Mouse (Mus musculus): ENCODE measurements around the gene Olfr159. TPM values are rescaled to one million over a fixed set of nuclear protein-coding genes. Genes with fewer than 3 reads are reported as not detected.
A peak's percentile ranks its signal among the peaks of the same experiment; 100 is the strongest.

Olfr159 gene
- polyA plus RNA-seq, 1 experiment from 2014 or later, result not detected

DNA sequence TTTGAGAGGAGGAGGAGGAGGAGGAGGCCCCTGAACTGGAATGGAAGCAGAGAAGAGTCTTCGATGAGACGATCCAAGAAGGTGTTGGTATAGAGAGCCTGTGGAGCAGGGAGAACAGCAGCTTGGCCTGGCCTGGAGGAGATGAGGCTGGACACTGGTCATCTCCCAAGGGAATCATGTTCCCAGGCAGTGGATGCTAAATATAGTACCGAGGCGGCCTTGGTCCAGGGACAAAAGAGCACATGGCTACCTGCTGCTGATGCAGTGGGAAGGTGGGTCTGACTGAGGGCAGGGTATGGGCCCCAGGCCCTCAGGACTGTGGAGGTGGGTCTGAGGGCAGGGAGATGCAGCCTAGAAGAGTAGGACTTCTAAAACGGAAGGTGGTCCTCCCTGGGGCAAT is 37.6 kb downstream of the Olfr159 start:
- no peak overlapping the region for H3K4me2 ChIP-seq (replicated peaks; ENCODE audit: low read depth, low read length)
- H3K4me3 ChIP-seq (ENCODE audit: low read length), result no peak overlapping the region
- no peaks in the 10 kb centered on the region for H3K9me3 ChIP-seq (ENCODE audit: control insufficient read depth, low read length)
- WGBS, result 77% methylated on average over 5 of the region's 5 CpGs
- no peak overlapping the region for H3K27ac ChIP-seq (ENCODE audit: low read depth, low read length)
- 0 out of 2 replicates have a peak, but pooled peaks cover 7% of the 10 kb centered on the region for H3K4me1 ChIP-seq (ENCODE audit: control insufficient read depth, insufficient read depth, low read length)
- no peak for ATAC-seq (ENCODE audit: low FRiP score, low TSS enrichment)
- H3K9ac ChIP-seq (ENCODE audit: low read depth, low read length), result no peak overlapping the region
- H3K36me3 ChIP-seq (ENCODE audit: control insufficient read depth, insufficient read depth, low read length), result no peaks in the 10 kb centered on the region
- no peaks in the 10 kb centered on the region for H3K27me3 ChIP-seq (ENCODE audit: control insufficient read depth, insufficient read depth, low read length)

DNA sequence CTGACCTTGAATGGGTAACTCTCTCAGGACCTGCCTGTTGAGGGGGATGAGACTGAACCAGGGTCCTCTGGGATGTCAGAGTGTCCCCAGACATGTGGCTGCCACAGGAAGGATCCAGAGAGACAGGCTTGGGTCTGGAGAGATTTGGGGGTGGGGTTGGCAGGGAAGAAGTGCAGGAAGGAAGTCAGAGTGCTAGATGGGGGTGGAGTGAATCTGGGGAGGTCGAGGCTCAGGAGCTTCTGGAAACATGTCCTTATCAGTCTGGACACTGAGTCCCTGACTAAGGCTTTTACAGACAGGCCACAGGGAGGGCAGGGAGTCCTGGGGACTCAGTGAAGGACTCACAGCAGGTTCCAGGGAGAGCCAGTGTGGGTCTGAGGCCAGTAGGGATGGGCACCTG is 38.6 kb downstream of the Olfr159 start:
- 31% methylated on average over 1 of the region's 1 CpGs for WGBS

DNA sequence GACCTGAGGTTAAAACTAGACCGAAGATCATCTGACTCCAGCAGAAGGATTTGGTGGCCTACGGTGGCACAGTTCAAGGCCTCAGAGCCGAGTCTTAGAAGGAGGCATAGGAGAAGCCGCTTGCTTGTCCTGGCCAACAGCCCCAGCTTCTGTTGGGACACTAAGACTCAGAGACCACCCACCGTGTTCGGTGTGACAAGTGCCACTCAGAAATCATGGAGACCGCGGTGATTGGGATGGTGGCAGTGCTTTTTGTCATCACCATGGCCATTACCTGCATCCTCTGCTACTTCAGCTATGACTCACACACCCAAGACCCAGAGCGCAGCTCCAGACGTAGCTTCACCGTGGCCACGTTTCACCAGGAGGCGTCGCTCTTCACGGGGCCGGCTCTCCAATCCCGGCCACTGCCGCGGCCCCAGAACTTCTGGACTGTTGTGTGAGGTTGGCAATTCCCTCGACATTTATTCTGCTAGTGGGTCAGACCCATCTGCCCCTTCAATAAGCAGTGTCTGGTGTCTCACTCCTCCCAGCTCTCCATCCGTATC is 40.0 kb downstream of the Olfr159 start:
- Histone ChIP-seq H3K4me2 (replicated peaks; ENCODE audit: low read depth, low read length) (no peak overlapping the region), H3K36me3 (ENCODE audit: control insufficient read depth, insufficient read depth, low read length) (no peaks in the 10 kb centered on the region), H3K27me3 (ENCODE audit: control insufficient read depth, insufficient read depth, low read length) (no peaks in the 10 kb centered on the region), H3K9ac (ENCODE audit: low read depth, low read length) (no peak overlapping the region), H3K9me3 (ENCODE audit: control insufficient read depth, low read length) (no peaks in the 10 kb centered on the region), H3K4me1 (ENCODE audit: control insufficient read depth, insufficient read depth, low read length) (peaks cover 11% of the 10 kb centered on the region; the same call in 1 of the 2 replicates), H3K4me3 (ENCODE audit: low read length) (no peak overlapping the region), H3K27ac (ENCODE audit: low read depth, low read length) (no peak overlapping the region)
- WGBS, result 66% methylated on average over 21 of the region's 21 CpGs
- ATAC-seq (ENCODE audit: low FRiP score, low TSS enrichment), result no peak

More for the DNA sequence above, 38.6 kb downstream of the Olfr159 start:
- no peak for ATAC-seq (ENCODE audit: low FRiP score, low TSS enrichment)
- Histone ChIP-seq H3K9ac (ENCODE audit: low read depth, low read length) (no peak overlapping the region), H3K36me3 (ENCODE audit: control insufficient read depth, insufficient read depth, low read length) (no peaks in the 10 kb centered on the region), H3K9me3 (ENCODE audit: control insufficient read depth, low read length) (no peaks in the 10 kb centered on the region), H3K27ac (ENCODE audit: low read depth, low read length) (no peak overlapping the region), H3K27me3 (ENCODE audit: control insufficient read depth, insufficient read depth, low read length) (no peaks in the 10 kb centered on the region), H3K4me1 (ENCODE audit: control insufficient read depth, insufficient read depth, low read length) (0 out of 2 replicates have a peak, but pooled peaks cover 7% of the 10 kb centered on the region), H3K4me3 (ENCODE audit: low read length) (no peak overlapping the region), H3K4me2 (replicated peaks; ENCODE audit: low read depth, low read length) (no peak overlapping the region)

DNA sequence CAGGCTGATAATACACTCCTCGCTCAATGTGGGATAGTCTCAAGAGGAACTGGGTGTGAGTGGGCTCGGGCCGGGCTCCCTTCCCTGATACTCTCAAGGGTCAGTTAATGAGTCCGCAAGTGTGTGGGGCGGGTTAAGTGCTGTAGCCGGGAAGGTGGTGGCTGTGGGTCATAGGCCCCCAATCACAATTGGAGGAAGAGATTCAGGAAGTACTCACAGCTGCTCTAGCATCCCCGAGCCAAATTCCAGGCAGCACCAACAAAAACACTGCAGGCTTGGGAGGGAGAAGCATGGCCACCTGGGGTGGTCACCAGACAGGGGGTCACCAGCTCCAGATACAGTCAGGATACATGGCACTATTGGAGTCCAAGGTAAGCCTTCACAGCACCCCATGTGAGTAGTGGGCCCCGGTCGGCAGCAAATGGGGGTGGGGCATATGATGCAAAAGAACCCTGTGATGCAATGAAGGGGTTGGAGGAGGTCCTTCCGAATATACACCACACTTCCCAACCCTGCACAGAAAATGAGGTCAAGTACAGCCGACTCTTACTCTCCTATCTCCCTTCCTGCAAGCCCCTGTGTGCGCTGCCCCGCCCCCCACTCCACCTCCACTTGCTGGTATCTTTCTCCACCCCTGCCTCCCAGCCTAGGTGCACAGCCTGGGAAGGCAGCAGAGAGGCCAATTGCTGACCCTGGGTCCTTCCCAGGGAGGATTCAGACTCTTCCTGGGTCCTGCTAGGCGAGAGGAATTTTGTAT is 40.8 kb downstream of the Olfr159 start, which contains the start of gene Spaar:
Gene Spaar, plus strand, starts transcription at position 241 of the 757 bp plus-strand sequence.
- Histone ChIP-seq H3K9me3 (ENCODE audit: control insufficient read depth, low read length) (no peaks in the 10 kb centered on the region), H3K27me3 (ENCODE audit: control insufficient read depth, insufficient read depth, low read length) (no peaks in the 10 kb centered on the region), H3K9ac (ENCODE audit: low read depth, low read length) (no peak within 1 kb of the TSS), H3K4me2 (replicated peaks; ENCODE audit: low read depth, low read length) (no peak within 1 kb of the TSS), H3K36me3 (ENCODE audit: control insufficient read depth, insufficient read depth, low read length) (no peaks in the 10 kb centered on the region), H3K27ac (ENCODE audit: low read depth, low read length) (no peak within 1 kb of the TSS), H3K4me3 (ENCODE audit: low read length) (no peak within 1 kb of the TSS), H3K4me1 (ENCODE audit: control insufficient read depth, insufficient read depth, low read length) (peaks cover 11% of the 10 kb centered on the region; the same call in 1 of the 2 replicates)
- WGBS, result 54% methylated on average over 14 of the region's 14 CpGs
- ATAC-seq (ENCODE audit: low FRiP score, low TSS enrichment), result no peak

DNA sequence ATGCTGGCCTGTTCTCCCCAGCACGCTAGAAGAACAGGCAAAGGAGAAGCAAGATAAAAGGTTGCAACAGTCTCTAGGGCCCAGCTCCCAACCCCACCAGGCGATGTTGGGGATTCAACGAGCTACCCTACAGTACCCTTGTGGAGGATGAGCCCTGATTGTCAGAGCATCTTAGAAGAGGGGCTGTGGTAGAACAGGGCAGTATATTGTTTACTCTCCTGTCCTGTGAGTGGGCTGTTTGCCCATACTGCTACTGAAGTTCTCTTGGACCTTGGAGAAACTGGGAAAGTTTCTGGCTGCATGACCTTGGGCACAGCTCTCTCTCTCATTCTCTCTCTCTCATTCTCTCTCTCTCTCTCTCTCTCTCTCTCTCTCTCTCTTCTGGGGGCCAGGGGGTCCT is 41.7 kb downstream of the Olfr159 start:
- Histone ChIP-seq H3K4me3 (ENCODE audit: low read length) (no peak overlapping the region), H3K27me3 (ENCODE audit: control insufficient read depth, insufficient read depth, low read length) (no peaks in the 10 kb centered on the region), H3K4me2 (replicated peaks; ENCODE audit: low read depth, low read length) (no peak overlapping the region), H3K27ac (ENCODE audit: low read depth, low read length) (no peak overlapping the region), H3K4me1 (ENCODE audit: control insufficient read depth, insufficient read depth, low read length) (peaks cover 11% of the 10 kb centered on the region; the same call in 1 of the 2 replicates), H3K36me3 (ENCODE audit: control insufficient read depth, insufficient read depth, low read length) (no peaks in the 10 kb centered on the region), H3K9ac (ENCODE audit: low read depth, low read length) (no peak overlapping the region), H3K9me3 (ENCODE audit: control insufficient read depth, low read length) (no peaks in the 10 kb centered on the region)
- ATAC-seq (ENCODE audit: low FRiP score, low TSS enrichment), result no peak
- WGBS, result 70% methylated on average over 3 of the region's 3 CpGs

DNA sequence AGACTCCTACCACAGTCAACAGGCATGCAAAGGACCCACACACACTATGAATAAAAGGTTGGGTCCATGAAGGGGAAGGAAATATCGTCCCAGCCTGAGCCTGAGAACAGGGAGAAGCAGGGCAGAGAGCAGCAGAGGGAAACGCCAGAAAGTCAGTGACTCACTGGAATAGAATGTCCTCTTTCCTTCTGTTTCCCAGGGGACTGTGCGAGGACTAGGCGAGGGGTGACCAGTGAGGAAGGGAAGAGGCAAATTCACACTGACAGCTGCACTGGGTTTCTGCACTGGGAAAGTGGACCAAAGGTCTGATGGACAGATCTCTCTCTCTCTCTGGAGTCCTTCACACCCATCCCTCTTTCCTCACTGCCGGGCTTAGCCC is 42.2 kb downstream of the Olfr159 start:
- no peak; the same call in 1 of the 2 replicates for ATAC-seq (ENCODE audit: low FRiP score, low TSS enrichment)
- Histone ChIP-seq H3K4me3 (ENCODE audit: low read length) (no peak overlapping the region), H3K4me1 (ENCODE audit: control insufficient read depth, insufficient read depth, low read length) (peaks cover 11% of the 10 kb centered on the region; the same call in 1 of the 2 replicates), H3K27ac (ENCODE audit: low read depth, low read length) (no peak overlapping the region), H3K9me3 (ENCODE audit: control insufficient read depth, low read length) (no peaks in the 10 kb centered on the region), H3K36me3 (ENCODE audit: control insufficient read depth, insufficient read depth, low read length) (no peaks in the 10 kb centered on the region), H3K9ac (ENCODE audit: low read depth, low read length) (no peak overlapping the region), H3K27me3 (ENCODE audit: control insufficient read depth, insufficient read depth, low read length) (no peaks in the 10 kb centered on the region), H3K4me2 (replicated peaks; ENCODE audit: low read depth, low read length) (no peak overlapping the region)
- WGBS, result 57% methylated on average over 5 of the region's 5 CpGs

DNA sequence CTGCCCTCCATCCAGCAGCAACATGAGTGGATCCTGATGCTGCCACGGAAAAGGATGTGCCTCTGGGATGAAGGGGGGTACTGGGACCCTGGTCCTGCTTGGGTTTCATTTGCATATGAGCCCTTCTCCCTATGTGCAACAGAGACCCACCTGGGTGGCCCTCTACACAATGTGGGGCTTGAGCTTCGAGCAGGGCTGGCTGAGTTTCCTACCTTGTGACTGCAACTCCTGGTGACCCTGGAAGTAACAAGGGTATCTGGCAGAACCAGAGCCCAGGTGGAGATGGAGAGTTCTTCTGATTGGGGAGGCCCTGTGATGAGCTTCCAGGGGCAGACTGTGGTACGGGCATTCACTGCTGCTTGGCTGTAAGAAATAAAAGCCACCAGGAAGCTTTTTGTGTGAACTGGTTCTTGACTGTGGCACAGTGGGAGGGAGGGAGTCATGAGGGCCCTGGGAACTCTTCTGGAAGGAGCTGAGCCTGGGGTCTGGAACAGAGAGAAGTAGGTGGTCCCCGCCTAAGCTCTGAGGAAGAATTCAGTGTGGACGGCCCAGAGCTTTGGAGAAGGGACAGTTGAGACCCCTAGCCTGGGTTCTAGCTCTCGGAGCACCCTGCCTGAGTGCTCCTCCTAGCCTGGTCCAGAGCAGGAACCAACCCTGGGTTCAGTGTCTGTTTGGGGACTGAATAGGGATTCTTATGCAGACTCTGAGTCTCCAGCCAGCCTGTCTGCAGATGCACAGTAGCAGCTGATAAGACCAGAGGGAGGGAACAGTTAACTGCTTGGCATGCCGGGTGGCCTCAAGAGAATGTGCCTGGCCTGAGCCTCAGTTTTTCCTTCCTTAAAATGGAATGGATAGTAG is 42.9 kb downstream of the Olfr159 start:
- Histone ChIP-seq H3K4me3 (ENCODE audit: low read length) (no peak overlapping the region), H3K9ac (ENCODE audit: low read depth, low read length) (no peak overlapping the region), H3K36me3 (ENCODE audit: control insufficient read depth, insufficient read depth, low read length) (no peaks in the 10 kb centered on the region), H3K4me2 (replicated peaks; ENCODE audit: low read depth, low read length) (no peak overlapping the region), H3K9me3 (ENCODE audit: control insufficient read depth, low read length) (no peaks in the 10 kb centered on the region), H3K27ac (ENCODE audit: low read depth, low read length) (0 out of 2 replicates have a peak overlapping the region, but pooled peaks have one; percentile 8), H3K4me1 (ENCODE audit: control insufficient read depth, insufficient read depth, low read length) (peaks cover 11% of the 10 kb centered on the region; the same call in 1 of the 2 replicates), H3K27me3 (ENCODE audit: control insufficient read depth, insufficient read depth, low read length) (no peaks in the 10 kb centered on the region)
- WGBS, result 75% methylated on average over 7 of the region's 7 CpGs
- ATAC-seq (ENCODE audit: low FRiP score, low TSS enrichment), result no peak; the same call in 1 of the 2 replicates

DNA sequence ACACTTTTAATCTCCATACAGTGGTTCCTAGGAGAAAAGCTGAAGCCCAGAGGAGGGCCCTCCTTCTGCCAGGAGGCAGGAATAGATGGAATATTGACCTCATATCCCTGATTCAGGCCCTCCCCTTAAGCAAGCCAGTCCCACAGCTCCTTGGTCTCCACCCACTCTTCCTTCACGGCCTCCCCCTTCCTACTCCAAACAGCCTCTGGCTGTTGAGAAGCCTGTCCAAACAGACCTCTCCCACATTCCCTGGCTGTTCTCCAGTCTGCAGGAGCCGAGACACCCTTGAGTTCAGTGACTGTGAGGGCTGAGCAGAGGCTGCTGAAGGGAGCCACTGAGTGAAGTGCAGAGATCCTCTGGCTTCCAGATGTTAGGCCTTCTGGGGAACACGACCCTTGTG is 43.8 kb downstream of the Olfr159 start, which contains the start of gene Hrct1:
Gene Hrct1, plus strand, starts transcription at position 194 of the 400 bp plus-strand sequence.
- H3K4me1 ChIP-seq (ENCODE audit: control insufficient read depth, insufficient read depth, low read length), result peaks cover 11% of the 10 kb centered on the region; the same call in 1 of the 2 replicates
- H3K27ac ChIP-seq (ENCODE audit: low read depth, low read length), result 0 out of 2 replicates have a peak within 1 kb of the TSS, but pooled peaks have one; percentile 8
- no peak within 1 kb of the TSS for H3K4me2 ChIP-seq (replicated peaks; ENCODE audit: low read depth, low read length)
- H3K27me3 ChIP-seq (ENCODE audit: control insufficient read depth, insufficient read depth, low read length), result no peaks in the 10 kb centered on the region
- H3K9ac ChIP-seq (ENCODE audit: low read depth, low read length), result no peak within 1 kb of the TSS
- H3K9me3 ChIP-seq (ENCODE audit: control insufficient read depth, low read length), result no peaks in the 10 kb centered on the region
- 35% methylated on average over 3 of the region's 3 CpGs for WGBS
- H3K36me3 ChIP-seq (ENCODE audit: control insufficient read depth, insufficient read depth, low read length), result no peaks in the 10 kb centered on the region
- peak; percentile 58 for ATAC-seq (ENCODE audit: low FRiP score, low TSS enrichment)
- no peak within 1 kb of the TSS for H3K4me3 ChIP-seq (ENCODE audit: low read length)
